Mouse (Mus musculus) limb, embryonic 11.5 days (tissue): ENCODE measurements at regions not wholly inside any gene's neighbourhood (a gene's known extent, or its start where the extent isn't known, plus 50 kb on each side); places are given as distances from the start of the nearest gene placed in this dataset.

Experiments used
- ATAC-seq: fragments of 200-750 bp; cut with Nextera tagmentation; 2 replicates; pipeline ENCODE4 v1.8.0; 2017; ENCODE audit warnings: low read depth; ENCODE audit not compliant: insufficient number of reproducible peaks, low FRiP score, low TSS enrichment
- DNase-seq: peaks from one replicate; pipeline ENCODE4 v3.0.0-alpha.2; 2015; ENCODE audit warnings: low spot score
- H3K27ac ChIP-seq: fragments of 300-500 bp; sonication (generic); replicated peaks from 2 replicates; pipeline ENCODE4 v1.5.1; 2014; ENCODE audit warnings: low read depth, mild to moderate bottlenecking, low read length
- H3K27me3 ChIP-seq: fragments of 300-500 bp; sonication (generic); 2 replicates; pipeline ENCODE4 v1.6.1; 2014; ENCODE audit warnings: mild to moderate bottlenecking, low read length, mixed read lengths; ENCODE audit not compliant: control insufficient read depth, insufficient read depth
- H3K36me3 ChIP-seq: fragments of 300-500 bp; sonication (generic); 2 replicates; pipeline ENCODE4 v1.6.1; 2014; ENCODE audit warnings: mild to moderate bottlenecking, low read length, moderate library complexity, mixed read lengths; ENCODE audit not compliant: control insufficient read depth, insufficient read depth
- H3K4me1 ChIP-seq: fragments of 300-500 bp; sonication (generic); 2 replicates; pipeline ENCODE4 v1.6.1; 2014; ENCODE audit warnings: low read length, mixed read lengths; ENCODE audit not compliant: control insufficient read depth, insufficient read depth
- H3K4me2 ChIP-seq: fragments of 300-500 bp; sonication (generic); 2 replicates; pipeline ENCODE4 v1.6.1; 2014; ENCODE audit warnings: low read depth, mild to moderate bottlenecking, moderate library complexity; ENCODE audit not compliant: severe bottlenecking
- H3K4me3 ChIP-seq: fragments of 300-500 bp; sonication (generic); 2 replicates; pipeline ENCODE4 v1.5.1; 2014; ENCODE audit warnings: low read depth, low read length
- H3K9ac ChIP-seq: fragments of 300-500 bp; sonication (generic); 2 replicates; pipeline ENCODE4 v1.6.1; 2014; ENCODE audit warnings: mild to moderate bottlenecking, low read length
- H3K9me3 ChIP-seq: fragments of 300-500 bp; sonication (generic); 2 replicates; pipeline ENCODE4 v1.6.1; 2016; ENCODE audit warnings: low read length; ENCODE audit not compliant: control insufficient read depth
- WGBS: fragments of 180-500 bp; shearing (Covaris S2); extraction: QIAGEN DNeasy Blood & Tissue Kit; methylation state at CpG from one replicate; pipeline ENCODE4 v1.1.7; 2014; 5-methylcytosine and 5-hydroxymethylcytosine counted together

DNA sequence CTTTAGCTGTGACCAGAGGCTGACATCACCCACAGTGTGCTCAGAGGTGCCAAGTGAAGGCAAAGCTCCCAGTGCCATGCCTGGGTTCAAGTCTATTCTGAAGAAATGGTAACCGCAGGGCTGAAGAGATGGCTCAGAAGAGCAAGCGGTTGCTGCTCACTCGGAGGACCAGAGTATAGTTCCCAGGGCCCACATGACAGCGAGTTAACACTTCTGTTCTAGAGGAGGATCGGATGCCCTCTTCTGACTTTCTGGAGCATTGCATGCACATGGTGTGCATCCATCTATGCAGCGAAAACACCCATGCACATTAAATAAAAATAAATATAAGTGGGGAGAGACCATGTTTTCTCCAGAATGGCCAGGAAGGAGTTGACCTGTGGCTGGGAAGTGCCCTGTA is 209.5 kb downstream of the Sorl1 start:
- WGBS: 95% methylated on average over 6 of the region's 6 CpGs
- Histone ChIP-seq H3K27ac (no peak overlapping the region), H3K27me3 (no peaks in the 10 kb centered on the region)

DNA sequence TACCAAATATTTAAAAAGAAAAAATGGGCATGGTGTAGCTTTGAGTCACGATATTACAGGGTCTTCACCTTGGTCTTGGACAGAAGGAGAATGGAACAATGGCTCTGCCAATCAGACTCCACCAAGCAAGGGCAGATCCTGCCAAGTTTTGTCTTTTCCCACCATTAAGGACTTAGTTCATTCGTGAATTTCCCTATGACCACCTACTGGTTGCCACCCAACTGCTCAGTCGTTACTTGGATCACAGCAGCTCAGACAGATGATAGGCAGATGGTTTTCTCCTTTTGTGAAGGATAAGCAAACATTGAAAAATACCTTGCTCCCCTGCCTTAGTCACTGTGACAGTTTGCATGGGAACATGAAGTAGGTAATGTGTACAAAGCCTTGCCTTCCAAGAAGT is 210.2 kb downstream of the Sorl1 start:
- H3K9ac ChIP-seq: no peak overlapping the region
- DNase-seq (no peak), ATAC-seq (no peak)
- no peaks in the 10 kb centered on the region for H3K36me3 ChIP-seq
- no peak overlapping the region for H3K27ac ChIP-seq
- no peak overlapping the region for H3K4me3 ChIP-seq
- WGBS: 83% methylated on average over 3 of the region's 3 CpGs
- H3K4me2 ChIP-seq: no peak overlapping the region
- peaks cover 7% of the 10 kb centered on the region for H3K4me1 ChIP-seq
- H3K9me3 ChIP-seq: no peaks in the 10 kb centered on the region
- no peaks in the 10 kb centered on the region for H3K27me3 ChIP-seq

More for the DNA sequence above, 209.5 kb downstream of the Sorl1 start:
- Histone ChIP-seq H3K9ac (no peak overlapping the region; the same call in 1 of the 2 replicates), H3K4me3 (no peak overlapping the region), H3K36me3 (no peaks in the 10 kb centered on the region), H3K4me2 (no peak overlapping the region), H3K9me3 (no peaks in the 10 kb centered on the region), H3K4me1 (peaks cover 12% of the 10 kb centered on the region)
- no peak for ATAC-seq
- no peak for DNase-seq

DNA sequence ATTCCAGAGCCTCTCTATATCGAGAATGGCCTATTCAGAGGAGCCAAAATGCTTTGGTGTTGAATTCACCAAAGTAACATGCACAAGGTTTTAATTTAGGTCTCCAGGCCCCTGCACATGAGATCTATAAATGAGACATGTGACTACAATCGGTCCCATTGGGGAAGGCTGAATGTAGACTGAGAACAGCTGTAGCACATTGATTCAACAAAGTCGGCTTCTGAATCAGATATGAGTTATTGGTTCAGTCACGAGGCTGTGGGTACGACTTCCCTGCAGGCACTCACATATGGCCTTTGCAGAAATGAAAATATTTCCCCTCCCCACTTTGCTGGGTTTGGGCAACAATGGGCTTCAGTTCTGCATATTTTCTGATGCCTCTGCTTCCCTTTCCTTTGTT is 211.6 kb downstream of the Sorl1 start:
- H3K27ac ChIP-seq: peak overlapping the region; percentile 31; the same call in 1 of the 2 replicates
- H3K4me3 ChIP-seq: no peak overlapping the region
- peak; percentile 73 for ATAC-seq

DNA sequence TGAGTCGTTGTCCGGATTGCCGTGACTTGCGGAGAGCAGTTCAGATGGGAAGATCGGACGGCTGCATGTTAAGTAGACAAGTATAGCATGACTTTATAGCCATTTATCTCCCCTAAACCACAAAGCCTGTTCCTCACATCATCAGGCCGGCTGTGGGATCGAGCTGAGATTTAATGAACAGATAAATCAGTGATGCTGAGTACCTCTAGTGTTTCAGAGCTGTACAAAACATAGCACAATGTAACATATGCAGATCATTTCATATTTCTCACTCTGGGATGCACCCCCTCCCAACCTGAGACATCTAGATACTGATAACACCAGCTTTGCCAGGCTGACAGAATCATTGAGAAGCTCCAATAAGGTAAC is 223.5 kb downstream of the Sorl1 start:
- no peak overlapping the region for H3K4me3 ChIP-seq
- WGBS: 47% methylated on average over 8 of the region's 8 CpGs
- H3K27ac ChIP-seq: peak overlapping the region; percentile 66
- ATAC-seq: no peak
- no peaks in the 10 kb centered on the region for H3K9me3 ChIP-seq
- no peaks in the 10 kb centered on the region for H3K27me3 ChIP-seq
- no peaks in the 10 kb centered on the region for H3K36me3 ChIP-seq
- DNase-seq: peak; percentile 45
- H3K4me2 ChIP-seq: no peak overlapping the region
- H3K4me1 ChIP-seq: peaks cover 13% of the 10 kb centered on the region; the same call in 1 of the 2 replicates
- no peak overlapping the region for H3K9ac ChIP-seq

More for the DNA sequence above, 211.6 kb downstream of the Sorl1 start:
- WGBS: 58% methylated on average over 5 of the region's 5 CpGs
- Histone ChIP-seq H3K9me3 (no peaks in the 10 kb centered on the region), H3K9ac (no peak overlapping the region), H3K36me3 (no peaks in the 10 kb centered on the region), H3K27me3 (no peaks in the 10 kb centered on the region), H3K4me1 (no peaks in the 10 kb centered on the region), H3K4me2 (no peak overlapping the region)
- no peak for DNase-seq

- no peaks in the 10 kb centered on the region for H3K36me3 ChIP-seq
- no peak for ATAC-seq
- H3K4me2 ChIP-seq: no peak overlapping the region
- no peak overlapping the region for H3K9ac ChIP-seq
- no peaks in the 10 kb centered on the region for H3K9me3 ChIP-seq
- H3K27ac ChIP-seq: peak overlapping the region; percentile 66
- no peak overlapping the region for H3K4me3 ChIP-seq
- 36% methylated on average over 11 of the region's 11 CpGs for WGBS
- peaks cover 13% of the 10 kb centered on the region; the same call in 1 of the 2 replicates for H3K4me1 ChIP-seq
- peak; percentile 59 for DNase-seq
- no peaks in the 10 kb centered on the region for H3K27me3 ChIP-seq
These were observed 224.1 kb downstream of the Sorl1 start for GRCm38 (mm10) chr9:41899766-41900605.

DNA sequence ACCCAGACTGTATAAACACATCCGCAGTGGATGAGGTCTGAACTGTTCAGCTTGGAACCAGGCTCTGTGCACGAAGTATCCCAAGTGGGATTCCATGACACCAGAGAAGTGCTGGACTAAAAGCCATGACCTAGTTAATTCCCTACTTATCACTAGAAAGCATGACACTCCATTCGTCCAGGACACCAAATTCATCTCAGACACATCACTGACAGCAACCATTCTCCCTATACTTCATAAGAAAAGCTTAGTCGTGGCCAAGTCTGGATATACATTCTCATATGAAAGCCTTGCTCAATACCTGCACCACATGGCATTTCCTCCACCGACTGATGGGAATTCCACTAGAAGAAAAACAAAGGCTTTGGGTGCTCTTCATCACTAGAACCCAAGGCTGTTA is 229.0 kb downstream of the Sorl1 start:
- 73% methylated on average over 5 of the region's 5 CpGs for WGBS
- no peak overlapping the region for H3K9ac ChIP-seq
- no peak overlapping the region for H3K4me2 ChIP-seq
- H3K9me3 ChIP-seq: no peaks in the 10 kb centered on the region
- no peak overlapping the region for H3K4me3 ChIP-seq
- ATAC-seq: no peak
- DNase-seq: no peak
- H3K36me3 ChIP-seq: no peaks in the 10 kb centered on the region
- no peaks in the 10 kb centered on the region for H3K27me3 ChIP-seq
- H3K27ac ChIP-seq: no peak overlapping the region
- peaks cover 21% of the 10 kb centered on the region for H3K4me1 ChIP-seq

DNA sequence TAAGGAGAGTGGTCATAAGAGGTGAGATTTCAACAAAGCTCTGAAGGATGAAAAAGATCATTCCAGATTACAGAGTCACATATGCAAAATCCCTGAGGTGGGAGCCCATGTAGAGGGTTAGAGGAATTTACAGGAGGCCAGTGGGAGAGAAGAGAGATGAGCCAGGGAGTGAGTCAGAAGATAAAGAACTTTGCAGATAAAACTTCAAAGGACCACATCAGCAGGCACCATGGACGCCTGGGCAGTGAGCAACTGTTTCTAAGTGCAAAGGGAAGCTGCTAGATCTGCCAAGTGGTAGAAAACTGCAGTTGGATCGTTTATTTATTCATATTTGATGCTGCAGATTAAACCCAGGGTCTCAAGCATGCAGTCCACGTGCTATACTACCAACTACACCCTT is 231.3 kb downstream of the Sorl1 start:
- Histone ChIP-seq H3K9ac (no peak overlapping the region), H3K4me2 (no peak overlapping the region), H3K4me1 (peaks cover 18% of the 10 kb centered on the region), H3K36me3 (no peaks in the 10 kb centered on the region), H3K27me3 (no peaks in the 10 kb centered on the region), H3K27ac (no peak overlapping the region; the same call in 1 of the 2 replicates), H3K9me3 (no peaks in the 10 kb centered on the region; the same call in 1 of the 2 replicates), H3K4me3 (no peak overlapping the region)
- DNase-seq: no peak
- 56% methylated on average over 3 of the region's 3 CpGs for WGBS
- ATAC-seq: no peak

- Histone ChIP-seq H3K27ac (peak overlapping the region; percentile 98), H3K4me2 (peak overlapping the region; percentile 12; the same call in 1 of the 2 replicates), H3K9me3 (no peaks in the 10 kb centered on the region; the same call in 1 of the 2 replicates), H3K36me3 (no peaks in the 10 kb centered on the region), H3K4me3 (no peak overlapping the region), H3K9ac (peak overlapping the region; percentile 67), H3K4me1 (peaks cover 18% of the 10 kb centered on the region), H3K27me3 (no peaks in the 10 kb centered on the region)
- 51% methylated on average over 7 of the region's 7 CpGs for WGBS
- no peak for ATAC-seq
- no peak for DNase-seq
These were observed 232.9 kb downstream of the Sorl1 start for GRCm38 (mm10) chr9:41891206-41891605.
